Mouse (Mus musculus): ENCODE measurements at regions not wholly inside any gene's neighbourhood (a gene's known extent, or its start where the extent isn't known, plus 50 kb on each side); places are given as distances from the start of the nearest gene placed in this dataset.

DNA sequence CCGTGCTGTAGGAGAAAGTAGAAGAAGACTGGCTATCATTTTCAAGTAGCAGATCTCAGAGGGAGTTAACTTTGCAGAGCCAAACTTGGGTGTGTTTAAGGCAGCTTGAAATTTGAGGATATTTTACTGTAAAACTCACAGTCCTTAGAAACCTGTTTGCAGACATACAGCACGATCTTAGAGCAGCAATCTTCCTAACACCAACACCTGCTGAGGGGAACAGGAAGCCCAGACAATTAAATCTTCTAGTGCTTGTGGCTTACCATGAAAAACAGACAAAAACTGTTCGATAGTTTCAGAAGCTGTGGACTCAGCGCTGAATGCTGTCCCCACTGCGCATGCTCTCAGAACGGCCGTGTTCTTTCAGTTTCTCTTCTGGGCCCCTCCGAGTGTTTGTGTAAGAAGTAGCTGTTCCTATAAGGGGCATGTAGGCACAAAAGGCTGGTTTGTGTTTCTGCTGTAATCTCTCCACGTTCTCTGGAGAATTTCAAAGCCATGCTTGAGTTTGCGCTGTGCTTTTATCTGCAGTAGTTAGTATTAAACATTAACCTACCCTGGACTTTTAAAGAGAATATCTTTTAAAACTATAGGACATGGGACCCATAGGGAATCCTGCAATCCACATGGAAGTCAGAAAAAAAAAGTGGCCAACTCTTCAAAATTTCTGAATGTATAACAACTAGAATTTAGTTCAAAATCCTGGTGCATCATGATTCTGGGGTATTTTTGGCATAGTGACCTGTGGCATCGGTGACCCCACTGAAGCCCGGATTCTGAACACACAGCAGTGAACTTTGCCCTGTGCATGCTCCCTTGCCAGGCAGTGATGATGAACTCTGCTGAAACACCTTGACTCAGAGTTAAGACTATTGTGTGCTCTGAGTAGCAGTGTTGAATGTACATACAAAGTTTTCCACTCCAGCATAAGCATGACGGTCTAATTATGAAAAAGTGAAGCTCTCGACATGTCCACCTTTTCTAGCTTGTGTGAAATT lies 584.4 kb downstream of the Etnk1 start:
- DNase-seq (ENCODE audit: low read depth), result peak; percentile 94

GRCm38 (mm10) chr6:143757462-143757861 lies 590.4 kb downstream of the Etnk1 start:
- DNase-seq (ENCODE audit: low read depth), result no peak

DNA sequence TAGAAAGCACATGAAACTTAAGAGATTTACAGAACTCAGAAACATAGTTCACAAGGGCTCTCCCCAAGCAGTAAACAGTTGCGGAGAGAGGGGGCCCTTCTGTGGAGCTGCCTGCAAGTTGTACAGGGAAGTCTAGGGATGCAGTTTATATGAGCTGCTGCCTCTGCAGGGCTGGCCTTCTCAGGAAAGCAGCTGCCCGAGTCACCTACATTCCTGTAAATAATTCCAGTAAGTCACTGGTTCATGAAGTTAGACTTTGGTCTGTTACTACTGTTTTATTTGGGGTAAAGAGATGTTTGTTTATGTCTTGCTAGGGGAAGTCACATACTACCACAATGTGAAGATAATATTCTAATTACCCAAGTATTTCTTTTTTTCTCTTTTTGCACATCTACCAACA lies 601.1 kb downstream of the Etnk1 start:
- no peak for DNase-seq (ENCODE audit: low read depth)

All from naive thymus-derived CD4-positive, alpha-beta T cell, adult 2 months (primary cell).